Mouse (Mus musculus): ENCODE data around the gene Calm4. TPM values are rescaled to one million over a fixed set of nuclear protein-coding genes. Genes with fewer than 3 reads are reported as not detected.

Gene Calm4
- polyA plus RNA-seq (2017; shearing (Covaris generic)), result not detected

DNA sequence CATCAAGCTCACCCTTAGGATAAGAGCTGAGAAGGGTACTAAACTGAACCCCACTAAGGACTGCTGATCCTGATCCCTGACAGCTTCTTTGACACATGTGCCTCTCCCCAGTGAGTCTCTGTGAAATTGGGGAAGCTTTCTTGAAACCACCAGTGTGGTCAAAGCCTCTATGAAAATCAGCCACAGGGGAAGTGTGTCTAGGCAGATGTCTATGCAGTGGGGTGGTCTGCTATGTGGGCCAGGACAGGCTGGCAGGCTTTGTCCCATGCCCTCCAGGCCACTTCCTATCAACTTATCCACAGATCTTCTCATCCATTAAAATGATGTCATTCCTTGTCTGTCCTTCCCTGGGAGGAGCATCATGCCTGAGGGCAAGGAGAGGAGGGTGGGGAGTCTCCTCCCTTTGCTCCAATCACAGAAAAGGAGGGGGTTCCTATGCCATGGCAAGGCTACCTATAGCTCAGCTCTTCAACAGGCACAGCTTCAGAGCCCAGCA, at the start of gene Calm4:
TSS of gene Calm4 (plus strand) at position 446 of the 496 bp plus-strand sequence.

DNA sequence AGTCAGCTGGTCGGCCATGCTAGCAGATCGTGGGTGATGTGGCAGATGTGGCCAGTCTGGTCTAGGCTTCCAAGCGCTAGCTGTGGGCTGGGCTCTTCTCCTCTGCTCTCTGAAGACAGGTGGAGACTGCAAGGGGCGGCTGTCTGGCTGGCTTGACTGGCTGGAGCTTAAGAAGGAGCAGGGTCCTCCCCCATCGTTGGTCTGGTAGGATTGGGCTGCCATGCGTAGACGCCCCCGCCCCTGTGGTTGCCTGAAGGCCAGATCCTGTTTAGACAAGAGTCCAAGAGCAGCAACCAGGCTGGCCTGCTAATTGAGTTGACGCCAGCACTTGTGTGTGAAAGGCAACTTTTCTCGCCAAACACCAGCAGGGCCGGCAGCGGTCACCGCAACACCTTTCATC, 33.4 kb upstream of the Calm4 start, which contains the start of gene Calml3:
TSS of gene Calml3 (minus strand) at position 131 of the 400 bp plus-strand sequence.

DNA sequence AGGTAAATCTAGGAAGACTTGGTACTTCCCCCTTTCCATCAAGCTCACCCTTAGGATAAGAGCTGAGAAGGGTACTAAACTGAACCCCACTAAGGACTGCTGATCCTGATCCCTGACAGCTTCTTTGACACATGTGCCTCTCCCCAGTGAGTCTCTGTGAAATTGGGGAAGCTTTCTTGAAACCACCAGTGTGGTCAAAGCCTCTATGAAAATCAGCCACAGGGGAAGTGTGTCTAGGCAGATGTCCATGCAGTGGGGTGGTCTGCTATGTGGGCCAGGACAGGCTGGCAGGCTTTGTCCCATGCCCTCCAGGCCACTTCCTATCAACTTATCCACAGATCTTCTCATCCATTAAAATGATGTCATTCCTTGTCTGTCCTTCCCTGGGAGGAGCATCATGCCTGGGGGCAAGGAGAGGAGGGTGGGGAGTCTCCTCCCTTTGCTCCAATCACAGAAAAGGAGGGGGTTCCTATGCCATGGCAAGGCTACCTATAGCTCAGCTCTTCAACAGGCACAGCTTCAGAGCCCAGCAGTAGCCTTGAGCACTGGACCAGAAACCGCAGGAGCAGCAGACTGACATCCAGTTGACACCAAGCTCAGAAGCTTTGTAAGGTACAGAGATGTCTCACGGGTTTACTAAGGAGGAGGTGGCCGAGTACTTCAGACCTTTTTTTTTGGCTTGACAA, 16.2 kb downstream of the Calm4 start, which contains the start of gene Calm5:
TSS of gene Calm5 (plus strand) at position 526 of the 686 bp plus-strand sequence.

Other genes starting within 250 kb of the Calm4 start
- 44.8 TPM for gene Fam208b, start 226.6 kb upstream of the Calm4 start, polyA plus RNA-seq (2017; shearing (Covaris generic))
- gene Asb13, start 203.7 kb upstream of the Calm4 start, polyA plus RNA-seq (2017; shearing (Covaris generic)), result 40.1 TPM
- not detected for gene Calml3, start 33.4 kb upstream of the Calm4 start, polyA plus RNA-seq (2017; shearing (Covaris generic))
- gene Calm5, start 16.4 kb downstream of the Calm4 start, polyA plus RNA-seq (2017; shearing (Covaris generic)), result not detected
- gene Net1, start 80.5 kb downstream of the Calm4 start, polyA plus RNA-seq (2017; shearing (Covaris generic)), result 30.6 TPM
- 0.55 TPM for gene Tubal3, start 80.5 kb downstream of the Calm4 start, polyA plus RNA-seq (2017; shearing (Covaris generic))
- not detected for gene Ucn3, start 107.6 kb downstream of the Calm4 start, polyA plus RNA-seq (2017; shearing (Covaris generic))
- 0.07 TPM for gene Akr1c14, start 211.3 kb downstream of the Calm4 start, polyA plus RNA-seq (2017; shearing (Covaris generic))

Measured in CD4-positive, CD25-positive, alpha-beta regulatory T cell (primary cell).